Mouse (Mus musculus): Measurements from ENCODE around the gene Scamp2. TPM values are rescaled to one million over a fixed set of nuclear protein-coding genes. Genes with fewer than 3 reads are reported as not detected.
A peak's percentile ranks its signal among the peaks of the same experiment; 100 is the strongest.

Gene Scamp2
- polyA plus RNA-seq, 1 experiment from 2014 or later = 48.2 TPM

DNA sequence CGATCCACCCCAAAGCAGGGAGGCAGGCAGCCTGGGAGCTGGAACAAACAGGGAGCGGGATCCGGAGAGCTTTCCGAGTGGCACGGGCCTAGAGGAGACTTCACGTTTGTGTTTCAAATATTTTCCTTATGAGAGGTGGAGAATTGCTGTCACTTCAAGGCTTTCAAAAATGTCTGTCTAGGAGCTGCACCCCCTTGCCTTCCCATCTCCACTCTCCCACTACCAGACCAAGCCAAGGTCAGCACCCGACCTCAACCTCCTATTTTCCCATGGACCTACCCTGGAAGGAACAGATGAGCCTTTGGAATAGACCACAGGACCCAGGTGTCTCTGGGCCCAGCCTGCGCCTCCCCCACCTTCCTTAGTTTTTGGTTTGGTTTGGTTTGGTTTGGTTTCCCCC is 36.5 kb downstream of the Scamp2 start:
- H3K9me3 ChIP-seq (ENCODE audit: control insufficient read depth, low read length) = no peaks in the 10 kb centered on the region
- peaks cover 18% of the 10 kb centered on the region for H3K4me1 ChIP-seq (ENCODE audit: control insufficient read depth, insufficient read depth, low read length)
- no peak overlapping the region for H3K4me2 ChIP-seq (ENCODE audit: low read length)
- WGBS = 89% methylated on average over 8 of the region's 8 CpGs
- H3K27me3 ChIP-seq (ENCODE audit: control insufficient read depth, insufficient read depth, low read length) = no peaks in the 10 kb centered on the region
- H3K27ac ChIP-seq (replicated peaks; ENCODE audit: low read depth, low read length) = no peak overlapping the region
- ATAC-seq (ENCODE audit: low FRiP score, low TSS enrichment) (no peak), DNase-seq (no peak)
- peaks cover 27% of the 10 kb centered on the region for H3K36me3 ChIP-seq (ENCODE audit: control insufficient read depth, insufficient read depth, low read length)
- H3K4me3 ChIP-seq (replicated peaks; ENCODE audit: low read depth, low read length) = no peak overlapping the region
- no peak overlapping the region for H3K9ac ChIP-seq (replicated peaks; ENCODE audit: low read length)

DNA sequence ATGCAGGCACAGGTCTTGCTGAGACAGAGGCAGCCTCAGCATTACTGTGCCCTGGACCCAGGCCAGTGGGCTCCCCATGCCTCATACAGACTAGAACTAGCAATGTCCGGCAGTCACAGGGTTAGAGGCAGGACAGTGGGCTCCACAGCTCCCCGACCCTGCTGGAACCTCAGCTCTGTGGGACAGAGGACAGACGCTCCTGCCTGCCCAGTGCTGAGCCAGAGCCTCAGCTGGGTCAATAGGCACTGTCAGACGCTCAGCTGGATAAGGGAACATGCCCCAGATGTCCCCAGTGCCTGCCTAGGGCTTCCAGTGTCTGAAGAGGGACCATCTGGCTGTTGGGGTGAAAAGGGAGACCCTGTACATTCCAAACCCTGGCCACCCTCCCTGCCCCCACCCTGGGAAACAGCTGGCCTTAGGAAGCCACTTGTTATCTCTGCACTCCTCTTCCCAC is 37.2 kb downstream of the Scamp2 start:
- no peak overlapping the region for H3K4me2 ChIP-seq (ENCODE audit: low read length)
- no peaks in the 10 kb centered on the region for H3K27me3 ChIP-seq (ENCODE audit: control insufficient read depth, insufficient read depth, low read length)
- H3K4me3 ChIP-seq (replicated peaks; ENCODE audit: low read depth, low read length) = no peak overlapping the region
- H3K4me1 ChIP-seq (ENCODE audit: control insufficient read depth, insufficient read depth, low read length) = peaks cover 18% of the 10 kb centered on the region
- H3K27ac ChIP-seq (replicated peaks; ENCODE audit: low read depth, low read length) = no peak overlapping the region
- ATAC-seq (ENCODE audit: low FRiP score, low TSS enrichment) (no peak), DNase-seq (no peak)
- no peak overlapping the region for H3K9ac ChIP-seq (replicated peaks; ENCODE audit: low read length)
- WGBS = 18% methylated on average over 4 of the region's 4 CpGs
- peaks cover 23% of the 10 kb centered on the region for H3K36me3 ChIP-seq (ENCODE audit: control insufficient read depth, insufficient read depth, low read length)
- H3K9me3 ChIP-seq (ENCODE audit: control insufficient read depth, low read length) = no peaks in the 10 kb centered on the region

DNA sequence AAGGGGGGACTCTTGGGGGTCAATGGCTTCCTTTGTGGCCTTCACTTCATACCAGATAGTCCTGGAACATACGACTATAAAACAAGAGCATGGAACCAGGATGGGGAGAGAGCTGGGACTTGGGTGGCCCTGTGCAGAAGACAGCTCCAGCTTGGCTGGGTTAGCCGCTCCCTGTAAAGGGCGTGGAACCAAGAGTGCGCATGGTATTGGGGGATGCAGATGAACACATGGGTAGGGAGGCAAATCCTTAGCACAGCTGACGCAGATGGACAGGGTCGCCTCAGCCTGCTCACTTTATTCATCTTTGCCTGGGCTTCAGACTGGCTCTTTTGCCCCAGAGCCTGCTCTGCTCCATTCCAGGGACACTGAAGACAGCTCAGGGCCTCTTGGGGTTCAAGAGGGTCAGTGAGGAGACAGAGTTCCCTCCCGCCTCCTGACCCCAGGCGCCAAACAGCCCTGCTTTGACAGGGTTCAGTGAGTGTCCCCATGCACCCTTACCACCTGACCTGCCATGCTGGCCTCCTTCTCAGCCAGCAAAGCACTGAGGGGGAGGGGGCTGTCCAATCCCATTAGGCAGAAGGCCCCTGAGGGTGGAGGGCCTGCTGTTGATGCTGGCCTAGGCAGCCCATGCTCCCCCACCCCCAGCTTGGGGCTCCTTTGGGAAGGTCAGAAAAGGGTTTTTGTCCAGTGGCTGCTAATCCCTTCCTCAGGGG is 38.3 kb downstream of the Scamp2 start:
- Histone ChIP-seq H3K4me2 (ENCODE audit: low read length) (no peak overlapping the region), H3K27me3 (ENCODE audit: control insufficient read depth, insufficient read depth, low read length) (no peaks in the 10 kb centered on the region), H3K9me3 (ENCODE audit: control insufficient read depth, low read length) (no peaks in the 10 kb centered on the region), H3K27ac (replicated peaks; ENCODE audit: low read depth, low read length) (peak overlapping the region; percentile 14), H3K9ac (replicated peaks; ENCODE audit: low read length) (no peak overlapping the region), H3K4me3 (replicated peaks; ENCODE audit: low read depth, low read length) (no peak overlapping the region), H3K36me3 (ENCODE audit: control insufficient read depth, insufficient read depth, low read length) (peaks cover 14% of the 10 kb centered on the region), H3K4me1 (ENCODE audit: control insufficient read depth, insufficient read depth, low read length) (peaks cover 18% of the 10 kb centered on the region)
- peak; percentile 49; the same call in 1 of the 2 replicates for ATAC-seq (ENCODE audit: low FRiP score, low TSS enrichment)
- 24% methylated on average over 8 of the region's 8 CpGs for WGBS
- DNase-seq = peak; percentile 45

DNA sequence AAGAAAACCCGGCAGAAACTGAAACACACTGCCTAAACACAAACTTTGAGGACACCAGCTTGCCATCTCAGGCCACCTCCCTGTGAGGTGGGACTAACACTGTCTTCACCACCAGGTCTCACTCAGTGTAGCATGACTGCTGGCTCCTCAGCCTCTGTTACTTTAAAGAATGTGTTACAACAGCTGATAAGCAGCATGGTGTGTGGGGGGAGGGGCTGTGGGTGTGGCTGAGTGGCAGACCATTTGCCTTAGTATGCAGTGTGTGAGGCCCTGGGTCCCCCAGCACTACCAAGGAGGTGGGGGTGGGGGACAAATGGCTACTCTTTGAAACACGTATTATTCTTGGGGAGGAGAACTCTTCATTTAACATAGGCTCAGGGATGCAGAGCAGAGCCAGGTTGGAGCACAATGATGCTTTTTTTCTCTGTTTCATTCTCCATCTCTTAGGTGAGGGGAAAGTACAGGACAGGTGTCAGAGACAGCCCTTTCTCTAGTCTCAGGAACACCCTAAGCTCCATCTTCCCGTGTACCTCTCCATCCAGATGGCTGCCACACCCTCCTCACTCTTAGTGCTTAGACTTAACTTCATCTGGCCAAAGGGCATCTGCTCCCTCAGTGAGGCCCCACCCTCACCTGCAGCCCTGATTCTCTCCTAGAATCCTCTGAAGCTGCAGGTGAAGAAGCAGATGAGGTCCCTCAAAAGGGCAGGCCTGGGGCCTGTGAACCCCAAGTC is 40.0 kb downstream of the Scamp2 start:
- H3K36me3 ChIP-seq (ENCODE audit: control insufficient read depth, insufficient read depth, low read length) = no peaks in the 10 kb centered on the region; the same call in 1 of the 2 replicates
- H3K4me1 ChIP-seq (ENCODE audit: control insufficient read depth, insufficient read depth, low read length) = peaks cover 23% of the 10 kb centered on the region
- ATAC-seq (ENCODE audit: low FRiP score, low TSS enrichment) (no peak), DNase-seq (peak; percentile 44)
- H3K4me3 ChIP-seq (replicated peaks; ENCODE audit: low read depth, low read length) = no peak overlapping the region
- H3K27ac ChIP-seq (replicated peaks; ENCODE audit: low read depth, low read length) = no peak overlapping the region
- H3K4me2 ChIP-seq (ENCODE audit: low read length) = no peak overlapping the region
- WGBS = 9% methylated on average over 3 of the region's 3 CpGs
- H3K27me3 ChIP-seq (ENCODE audit: control insufficient read depth, insufficient read depth, low read length) = no peaks in the 10 kb centered on the region
- no peak overlapping the region for H3K9ac ChIP-seq (replicated peaks; ENCODE audit: low read length)
- no peaks in the 10 kb centered on the region for H3K9me3 ChIP-seq (ENCODE audit: control insufficient read depth, low read length)

DNA sequence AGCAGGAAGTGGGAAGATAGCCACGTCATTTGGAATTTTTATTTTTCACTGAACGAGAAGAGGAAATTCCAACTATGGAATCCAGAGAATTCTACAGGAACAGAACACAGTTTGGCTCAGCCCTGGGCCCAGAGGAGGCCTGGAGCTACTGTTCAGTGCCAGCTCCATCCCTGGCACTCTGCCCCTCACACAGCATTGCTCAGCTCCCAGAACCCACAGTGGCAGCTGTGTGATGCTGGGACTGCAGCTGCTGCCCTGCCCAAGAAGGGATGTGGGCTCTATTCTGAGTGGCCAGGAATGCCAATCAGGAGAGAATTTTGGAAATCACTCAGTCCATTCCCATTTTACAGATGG is 40.6 kb downstream of the Scamp2 start:
- H3K4me2 ChIP-seq (ENCODE audit: low read length) = no peak overlapping the region
- ATAC-seq (ENCODE audit: low FRiP score, low TSS enrichment) (no peak), DNase-seq (peak; percentile 40)
- WGBS = 82% methylated on average over 2 of the region's 2 CpGs
- no peak overlapping the region for H3K9ac ChIP-seq (replicated peaks; ENCODE audit: low read length)
- no peaks in the 10 kb centered on the region for H3K9me3 ChIP-seq (ENCODE audit: control insufficient read depth, low read length)
- H3K4me1 ChIP-seq (ENCODE audit: control insufficient read depth, insufficient read depth, low read length) = peaks cover 28% of the 10 kb centered on the region
- H3K4me3 ChIP-seq (replicated peaks; ENCODE audit: low read depth, low read length) = no peak overlapping the region
- no peaks in the 10 kb centered on the region; the same call in 1 of the 2 replicates for H3K36me3 ChIP-seq (ENCODE audit: control insufficient read depth, insufficient read depth, low read length)
- no peaks in the 10 kb centered on the region for H3K27me3 ChIP-seq (ENCODE audit: control insufficient read depth, insufficient read depth, low read length)
- no peak overlapping the region for H3K27ac ChIP-seq (replicated peaks; ENCODE audit: low read depth, low read length)

DNA sequence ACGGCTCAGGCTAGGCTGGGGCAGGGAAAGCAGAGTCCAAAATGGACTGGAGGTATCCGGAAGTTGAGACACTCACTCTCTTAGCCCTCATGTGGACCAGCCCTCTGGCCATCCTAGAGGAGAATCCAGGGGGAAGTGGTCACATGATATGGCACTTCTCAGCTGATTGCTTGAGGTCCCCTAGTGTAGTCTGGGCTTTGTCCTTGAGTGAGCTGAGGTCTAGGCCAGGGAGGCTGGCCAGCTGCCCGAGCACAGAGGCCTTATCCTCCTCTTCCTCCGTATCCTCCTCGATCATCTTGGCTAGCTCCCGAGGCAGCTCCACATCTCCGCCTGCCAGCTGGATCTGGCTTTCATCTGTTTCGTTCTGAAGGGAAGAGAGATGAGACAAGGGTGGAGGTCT is 41.4 kb downstream of the Scamp2 start:
- Histone ChIP-seq H3K4me2 (ENCODE audit: low read length) (no peak overlapping the region), H3K27ac (replicated peaks; ENCODE audit: low read depth, low read length) (no peak overlapping the region), H3K9ac (replicated peaks; ENCODE audit: low read length) (no peak overlapping the region), H3K4me1 (ENCODE audit: control insufficient read depth, insufficient read depth, low read length) (peaks cover 32% of the 10 kb centered on the region), H3K9me3 (ENCODE audit: control insufficient read depth, low read length) (no peaks in the 10 kb centered on the region), H3K36me3 (ENCODE audit: control insufficient read depth, insufficient read depth, low read length) (no peaks in the 10 kb centered on the region), H3K27me3 (ENCODE audit: control insufficient read depth, insufficient read depth, low read length) (no peaks in the 10 kb centered on the region), H3K4me3 (replicated peaks; ENCODE audit: low read depth, low read length) (no peak overlapping the region)
- DNase-seq (no peak), ATAC-seq (ENCODE audit: low FRiP score, low TSS enrichment) (no peak)
- WGBS = 72% methylated on average over 8 of the region's 8 CpGs

DNA sequence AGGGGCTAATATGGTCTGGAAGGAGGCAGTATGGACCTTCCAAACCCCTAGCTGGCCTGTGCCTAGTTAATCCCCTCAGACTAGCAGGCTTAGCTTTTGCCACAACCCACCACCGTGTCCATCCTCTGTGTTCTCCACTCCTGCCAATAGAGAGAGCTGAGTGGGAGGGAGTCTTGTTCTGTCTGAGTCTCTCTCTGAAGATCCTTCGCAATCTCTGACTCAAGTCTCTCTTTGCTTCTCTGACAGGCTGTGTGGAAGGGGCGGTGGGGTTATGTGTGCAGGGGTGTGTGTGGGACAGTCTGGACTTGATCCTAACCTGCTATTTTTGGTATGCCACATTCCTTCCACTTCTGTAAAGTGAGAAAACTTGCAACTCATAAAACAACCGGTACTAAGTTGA is 44.1 kb downstream of the Scamp2 start:
- no peaks in the 10 kb centered on the region for H3K9me3 ChIP-seq (ENCODE audit: control insufficient read depth, low read length)
- ATAC-seq (ENCODE audit: low FRiP score, low TSS enrichment) (no peak), DNase-seq (no peak)
- 0 out of 2 replicates have a peak, but pooled peaks cover 2% of the 10 kb centered on the region for H3K27me3 ChIP-seq (ENCODE audit: control insufficient read depth, insufficient read depth, low read length)
- no peak overlapping the region for H3K4me2 ChIP-seq (ENCODE audit: low read length)
- no peaks in the 10 kb centered on the region for H3K36me3 ChIP-seq (ENCODE audit: control insufficient read depth, insufficient read depth, low read length)
- no peak overlapping the region for H3K9ac ChIP-seq (replicated peaks; ENCODE audit: low read length)
- H3K27ac ChIP-seq (replicated peaks; ENCODE audit: low read depth, low read length) = no peak overlapping the region
- H3K4me1 ChIP-seq (ENCODE audit: control insufficient read depth, insufficient read depth, low read length) = peaks cover 22% of the 10 kb centered on the region
- WGBS = 63% methylated on average over 4 of the region's 4 CpGs
- no peak overlapping the region for H3K4me3 ChIP-seq (replicated peaks; ENCODE audit: low read depth, low read length)

DNA sequence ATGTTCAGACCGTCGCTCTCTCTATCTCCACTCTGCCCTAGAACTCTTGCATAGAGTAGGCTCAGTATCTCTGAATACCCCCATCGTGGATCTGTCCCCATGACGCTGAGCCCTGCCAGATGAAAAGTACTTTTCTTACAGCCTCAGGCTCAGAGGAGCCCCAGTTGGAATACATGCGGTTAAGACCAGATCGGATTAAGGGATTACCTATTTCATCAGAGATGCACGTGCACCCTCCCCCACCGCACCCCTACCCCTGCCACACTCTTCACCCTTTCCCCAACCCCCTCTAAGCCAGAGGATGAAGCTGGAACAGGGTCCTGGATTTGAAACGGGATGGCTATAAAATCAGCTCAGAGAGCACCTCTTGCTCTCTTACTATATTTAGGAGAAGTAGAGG is 44.8 kb downstream of the Scamp2 start:
- peak; percentile 24; the same call in 1 of the 2 replicates for ATAC-seq (ENCODE audit: low FRiP score, low TSS enrichment)
- Histone ChIP-seq H3K27ac (replicated peaks; ENCODE audit: low read depth, low read length) (no peak overlapping the region), H3K4me2 (ENCODE audit: low read length) (peak overlapping the region; percentile 41; the same call in 1 of the 2 replicates), H3K36me3 (ENCODE audit: control insufficient read depth, insufficient read depth, low read length) (no peaks in the 10 kb centered on the region), H3K9me3 (ENCODE audit: control insufficient read depth, low read length) (no peaks in the 10 kb centered on the region), H3K27me3 (ENCODE audit: control insufficient read depth, insufficient read depth, low read length) (0 out of 2 replicates have a peak, but pooled peaks cover 2% of the 10 kb centered on the region), H3K9ac (replicated peaks; ENCODE audit: low read length) (no peak overlapping the region), H3K4me1 (ENCODE audit: control insufficient read depth, insufficient read depth, low read length) (peaks cover 21% of the 10 kb centered on the region), H3K4me3 (replicated peaks; ENCODE audit: low read depth, low read length) (no peak overlapping the region)
- 6% methylated on average over 9 of the region's 9 CpGs for WGBS
- peak; percentile 62 for DNase-seq
